Mouse (Mus musculus): ENCODE results near the gene Ppm1l. TPM values are rescaled to one million over a fixed set of nuclear protein-coding genes. Genes with fewer than 3 reads are reported as not detected.

Gene Ppm1l
- polyA plus RNA-seq, 1 experiment from 2014 or later, result 5.6 TPM

GRCm38 (mm10) chr3:69596116-69596515, 279.5 kb downstream of the Ppm1l start:
- H3K36me3 ChIP-seq (ENCODE audit: control insufficient read depth, insufficient read depth, low read length), result no peaks in the 10 kb centered on the region
- no peak overlapping the region for H3K4me2 ChIP-seq
- no peak overlapping the region for H3K9ac ChIP-seq (ENCODE audit: low read depth, low read length)
- H3K27ac ChIP-seq (ENCODE audit: low read depth, low read length), result no peak overlapping the region
- no peaks in the 10 kb centered on the region for H3K4me1 ChIP-seq (ENCODE audit: control insufficient read depth, insufficient read depth, low read length)
- 60% methylated on average over 3 of the region's 3 CpGs for WGBS (ENCODE audit: insufficient replicate concordance)
- no peak overlapping the region for H3K4me3 ChIP-seq (ENCODE audit: low read depth, low read length)
- no peaks in the 10 kb centered on the region for H3K9me3 ChIP-seq (replicated peaks; ENCODE audit: control insufficient read depth, low read length)
- no peaks in the 10 kb centered on the region for H3K27me3 ChIP-seq (ENCODE audit: control insufficient read depth, insufficient read depth, low read length)
- ATAC-seq (replicated peaks; ENCODE audit: insufficient number of reproducible peaks, low FRiP score, low TSS enrichment), result no peak

GRCm38 (mm10) chr3:69597211-69597610, 280.6 kb downstream of the Ppm1l start:
- Histone ChIP-seq H3K27me3 (ENCODE audit: control insufficient read depth, insufficient read depth, low read length) (no peaks in the 10 kb centered on the region), H3K9me3 (replicated peaks; ENCODE audit: control insufficient read depth, low read length) (no peaks in the 10 kb centered on the region), H3K4me1 (ENCODE audit: control insufficient read depth, insufficient read depth, low read length) (no peaks in the 10 kb centered on the region), H3K4me3 (ENCODE audit: low read depth, low read length) (peak overlapping the region; percentile 75; the same call in 1 of the 2 replicates), H3K4me2 (peak overlapping the region; percentile 92), H3K9ac (ENCODE audit: low read depth, low read length) (no peak overlapping the region), H3K27ac (ENCODE audit: low read depth, low read length) (no peak overlapping the region), H3K36me3 (ENCODE audit: control insufficient read depth, insufficient read depth, low read length) (no peaks in the 10 kb centered on the region)
- 88% methylated on average over 6 of the region's 6 CpGs for WGBS (ENCODE audit: insufficient replicate concordance)
- no peak for ATAC-seq (replicated peaks; ENCODE audit: insufficient number of reproducible peaks, low FRiP score, low TSS enrichment)

- no peak for ATAC-seq (replicated peaks; ENCODE audit: insufficient number of reproducible peaks, low FRiP score, low TSS enrichment)
- Histone ChIP-seq H3K36me3 (ENCODE audit: control insufficient read depth, insufficient read depth, low read length) (no peaks in the 10 kb centered on the region), H3K9ac (ENCODE audit: low read depth, low read length) (peak overlapping the region; percentile 82), H3K27me3 (ENCODE audit: control insufficient read depth, insufficient read depth, low read length) (no peaks in the 10 kb centered on the region), H3K4me2 (peak overlapping the region; percentile 92), H3K4me1 (ENCODE audit: control insufficient read depth, insufficient read depth, low read length) (no peaks in the 10 kb centered on the region), H3K27ac (ENCODE audit: low read depth, low read length) (no peak overlapping the region), H3K9me3 (replicated peaks; ENCODE audit: control insufficient read depth, low read length) (no peaks in the 10 kb centered on the region), H3K4me3 (ENCODE audit: low read depth, low read length) (peak overlapping the region; percentile 75)
- 15% methylated on average over 7 of the region's 7 CpGs for WGBS (ENCODE audit: insufficient replicate concordance)
Observed at GRCm38 (mm10) chr3:69597816-69598215, 281.2 kb downstream of the Ppm1l start.

GRCm38 (mm10) chr3:69598261-69599165, 281.9 kb downstream of the Ppm1l start, which contains the start of gene B3galnt1:
Gene B3galnt1, minus strand, starts transcription at chr3:69598960.
- Histone ChIP-seq H3K27ac (ENCODE audit: low read depth, low read length) (peak within 1 kb of the TSS; percentile 35; the same call in 1 of the 2 replicates), H3K4me1 (ENCODE audit: control insufficient read depth, insufficient read depth, low read length) (no peaks in the 10 kb centered on the region), H3K36me3 (ENCODE audit: control insufficient read depth, insufficient read depth, low read length) (no peaks in the 10 kb centered on the region), H3K9me3 (replicated peaks; ENCODE audit: control insufficient read depth, low read length) (no peaks in the 10 kb centered on the region), H3K27me3 (ENCODE audit: control insufficient read depth, insufficient read depth, low read length) (no peaks in the 10 kb centered on the region), H3K4me3 (ENCODE audit: low read depth, low read length) (peak within 1 kb of the TSS; percentile 75), H3K9ac (ENCODE audit: low read depth, low read length) (peak within 1 kb of the TSS; percentile 82), H3K4me2 (peak within 1 kb of the TSS; percentile 92)
- WGBS (ENCODE audit: insufficient replicate concordance), result under 1% methylated on average over 65 of the region's 99 CpGs
- peak; percentile 66 for ATAC-seq (replicated peaks; ENCODE audit: insufficient number of reproducible peaks, low FRiP score, low TSS enrichment)

- 0 out of 2 replicates have a peak, but pooled peaks have one; percentile 49 for ATAC-seq (replicated peaks; ENCODE audit: insufficient number of reproducible peaks, low FRiP score, low TSS enrichment)
- H3K4me3 ChIP-seq (ENCODE audit: low read depth, low read length), result peak overlapping the region; percentile 75
- peak overlapping the region; percentile 92 for H3K4me2 ChIP-seq
- no peaks in the 10 kb centered on the region for H3K27me3 ChIP-seq (ENCODE audit: control insufficient read depth, insufficient read depth, low read length)
- 16% methylated on average over 5 of the region's 5 CpGs for WGBS (ENCODE audit: insufficient replicate concordance)
- 0 out of 2 replicates have a peak overlapping the region, but pooled peaks have one; percentile 39 for H3K9ac ChIP-seq (ENCODE audit: low read depth, low read length)
- H3K9me3 ChIP-seq (replicated peaks; ENCODE audit: control insufficient read depth, low read length), result no peaks in the 10 kb centered on the region
- H3K36me3 ChIP-seq (ENCODE audit: control insufficient read depth, insufficient read depth, low read length), result no peaks in the 10 kb centered on the region
- no peak overlapping the region for H3K27ac ChIP-seq (ENCODE audit: low read depth, low read length)
- H3K4me1 ChIP-seq (ENCODE audit: control insufficient read depth, insufficient read depth, low read length), result no peaks in the 10 kb centered on the region
Observed at GRCm38 (mm10) chr3:69599166-69599500, 282.5 kb downstream of the Ppm1l start.

GRCm38 (mm10) chr3:69606923-69607322, 290.3 kb downstream of the Ppm1l start:
- Histone ChIP-seq H3K4me1 (ENCODE audit: control insufficient read depth, insufficient read depth, low read length) (no peaks in the 10 kb centered on the region), H3K27ac (ENCODE audit: low read depth, low read length) (no peak overlapping the region), H3K4me3 (ENCODE audit: low read depth, low read length) (no peak overlapping the region), H3K27me3 (ENCODE audit: control insufficient read depth, insufficient read depth, low read length) (no peaks in the 10 kb centered on the region), H3K36me3 (ENCODE audit: control insufficient read depth, insufficient read depth, low read length) (no peaks in the 10 kb centered on the region), H3K9ac (ENCODE audit: low read depth, low read length) (no peak overlapping the region), H3K4me2 (no peak overlapping the region), H3K9me3 (replicated peaks; ENCODE audit: control insufficient read depth, low read length) (no peaks in the 10 kb centered on the region)
- 82% methylated on average over 1 of the region's 1 CpGs for WGBS (ENCODE audit: insufficient replicate concordance)
- no peak for ATAC-seq (replicated peaks; ENCODE audit: insufficient number of reproducible peaks, low FRiP score, low TSS enrichment)

- Histone ChIP-seq H3K4me2 (no peak overlapping the region), H3K27ac (ENCODE audit: low read depth, low read length) (no peak overlapping the region), H3K9me3 (replicated peaks; ENCODE audit: control insufficient read depth, low read length) (no peaks in the 10 kb centered on the region), H3K4me1 (ENCODE audit: control insufficient read depth, insufficient read depth, low read length) (no peaks in the 10 kb centered on the region), H3K4me3 (ENCODE audit: low read depth, low read length) (no peak overlapping the region), H3K27me3 (ENCODE audit: control insufficient read depth, insufficient read depth, low read length) (no peaks in the 10 kb centered on the region), H3K9ac (ENCODE audit: low read depth, low read length) (no peak overlapping the region), H3K36me3 (ENCODE audit: control insufficient read depth, insufficient read depth, low read length) (no peaks in the 10 kb centered on the region)
- WGBS (ENCODE audit: insufficient replicate concordance), result 34% methylated on average over 1 of the region's 1 CpGs
- no peak for ATAC-seq (replicated peaks; ENCODE audit: insufficient number of reproducible peaks, low FRiP score, low TSS enrichment)
Observed at GRCm38 (mm10) chr3:69607468-69607867, 290.8 kb downstream of the Ppm1l start.

- H3K4me3 ChIP-seq (ENCODE audit: low read depth, low read length), result no peak overlapping the region
- H3K4me2 ChIP-seq, result no peak overlapping the region
- no peak overlapping the region for H3K27ac ChIP-seq (ENCODE audit: low read depth, low read length)
- no peaks in the 10 kb centered on the region for H3K27me3 ChIP-seq (ENCODE audit: control insufficient read depth, insufficient read depth, low read length)
- H3K9ac ChIP-seq (ENCODE audit: low read depth, low read length), result no peak overlapping the region
- no peaks in the 10 kb centered on the region for H3K36me3 ChIP-seq (ENCODE audit: control insufficient read depth, insufficient read depth, low read length)
- no peak for ATAC-seq (replicated peaks; ENCODE audit: insufficient number of reproducible peaks, low FRiP score, low TSS enrichment)
- H3K4me1 ChIP-seq (ENCODE audit: control insufficient read depth, insufficient read depth, low read length), result no peaks in the 10 kb centered on the region
- WGBS (ENCODE audit: insufficient replicate concordance), result 86% methylated on average over 5 of the region's 5 CpGs
- H3K9me3 ChIP-seq (replicated peaks; ENCODE audit: control insufficient read depth, low read length), result 0 out of 2 replicates have a peak, but pooled peaks cover 2% of the 10 kb centered on the region
Observed at GRCm38 (mm10) chr3:69607909-69608308, 291.2 kb downstream of the Ppm1l start.
